Mouse (Mus musculus): ENCODE data around the gene Rex1bd.
A peak's percentile ranks its signal among the peaks of the same experiment; 100 is the strongest.
"Not testable (repeated sequence)": the region's sequence is repeated elsewhere in the genome, so short reads cannot be mapped to it uniquely, and the experiment has no call there.

The Rex1bd gene

GRCm38 (mm10) chr8:70528182-70528797, 21.7 kb upstream of the Rex1bd start:
- DNase-seq = no peak

- peak; percentile 95 to 96 for DNase-seq
Measured at GRCm38 (mm10) chr8:70527512-70528181, 21.1 kb upstream of the Rex1bd start, which contains the start of the genes Fkbp8 and Kxd1. TSS of gene Fkbp8 (plus strand) at chr8:70527724. TSS of gene Kxd1 (minus strand) at chr8:70527956.

- DNase-seq = no peak
Measured at GRCm38 (mm10) chr8:70527111-70527511, 20.6 kb upstream of the Rex1bd start.

GRCm38 (mm10) chr8:70522592-70523403, 16.2 kb upstream of the Rex1bd start:
- DNase-seq = peak; percentile 92 to 95

- no peak for DNase-seq
Measured at GRCm38 (mm10) chr8:70519606-70520005, 13.1 kb upstream of the Rex1bd start.

GRCm38 (mm10) chr8:70519043-70519442, 12.5 kb upstream of the Rex1bd start:
- no peak for DNase-seq

- no peak for DNase-seq
Measured at GRCm38 (mm10) chr8:70517940-70518643, 11.5 kb upstream of the Rex1bd start.

- no peak for DNase-seq
Measured at GRCm38 (mm10) chr8:70513441-70513840, 6.9 kb upstream of the Rex1bd start.

GRCm38 (mm10) chr8:70512253-70512903, 5.8 kb upstream of the Rex1bd start:
- no peak for DNase-seq

GRCm38 (mm10) chr8:70511770-70512169, 5.2 kb upstream of the Rex1bd start:
- DNase-seq = no peak

- not testable (repeated sequence) for DNase-seq
Measured at GRCm38 (mm10) chr8:70511174-70511573, 4.6 kb upstream of the Rex1bd start.

- peak; percentile 96 to 97 for DNase-seq
Measured at GRCm38 (mm10) chr8:70510228-70510915, 3.8 kb upstream of the Rex1bd start, which contains the start of gene Uba52. TSS of gene Uba52 (minus strand) at chr8:70510801.

- DNase-seq = no peak
Measured at GRCm38 (mm10) chr8:70509281-70509952, 2.9 kb upstream of the Rex1bd start.

- no peak for DNase-seq
Measured at GRCm38 (mm10) chr8:70507027-70507393, 458 bp upstream of the Rex1bd start.

- DNase-seq = peak in 1 of 2 experiments; percentile 49
Measured at GRCm38 (mm10) chr8:70505698-70506327, 739 bp downstream of the Rex1bd start.

- peak in 1 of 2 experiments; percentile 66 for DNase-seq
Measured at GRCm38 (mm10) chr8:70504851-70505250, 1.7 kb downstream of the Rex1bd start.

GRCm38 (mm10) chr8:70504291-70504716, 2.2 kb downstream of the Rex1bd start:
- DNase-seq = no peak

- no peak for DNase-seq
Measured at GRCm38 (mm10) chr8:70503062-70503750, 3.3 kb downstream of the Rex1bd start.

- no peak for DNase-seq
Measured at GRCm38 (mm10) chr8:70502540-70502939, 4.0 kb downstream of the Rex1bd start.
